Mouse (Mus musculus) olfactory bulb, adult 2 months (tissue): ENCODE measurements around the gene Tfec.

Experiments
- CTCF ChIP-seq: fragments of 200-500 bp; IDR thresholded peaks from 2 replicates; pipeline ENCODE4 v1.5.1; 2012; ENCODE audit warnings: low read depth, mild to moderate bottlenecking, low read length, moderate library complexity; ENCODE audit not compliant: insufficient read depth
- POLR2A ChIP-seq: fragments of 200-500 bp; IDR thresholded peaks from 2 replicates; pipeline ENCODE4 v1.6.1; 2012; ENCODE audit warnings: mild to moderate bottlenecking, low read depth, low read length, moderate library complexity; ENCODE audit not compliant: insufficient read depth

DNA sequence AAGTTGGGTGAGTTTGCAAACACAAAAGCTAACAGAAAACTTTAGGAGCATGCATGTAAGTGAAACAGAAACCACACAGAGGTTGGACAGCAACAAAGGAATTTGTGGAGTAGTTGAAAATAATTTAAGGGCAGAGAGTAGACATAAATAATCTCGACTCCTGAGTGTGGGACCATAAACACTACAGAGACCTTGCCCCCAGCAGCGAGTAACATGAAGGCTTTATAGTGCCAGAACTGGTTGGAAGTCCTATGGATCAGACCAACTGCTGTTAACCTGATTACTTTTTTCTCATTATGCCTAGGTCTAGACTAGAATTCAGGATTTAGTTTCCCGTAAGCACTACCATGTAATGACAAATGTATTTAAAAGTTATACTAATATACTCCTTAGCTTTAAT lies 49.6 kb upstream of the Tfec start:
- TF ChIP-seq CTCF (no peak), POLR2A (no peak)
